Mouse (Mus musculus) intestine, embryonic 15.5 days (tissue): Measurements from ENCODE around the gene Ric8b. TPM values are rescaled to one million over a fixed set of nuclear protein-coding genes. Genes with fewer than 3 reads are reported as not detected.
A peak's percentile ranks its signal among the peaks of the same experiment; 100 is the strongest.

Experiments
- ATAC-seq: fragments of 200-750 bp; cut with Nextera tagmentation; 2 replicates; pipeline ENCODE4 v1.8.0; 2017; ENCODE audit warnings: moderate TSS enrichment, moderate library complexity
- H3K27ac ChIP-seq: fragments of 300-500 bp; sonication (generic); 2 replicates; pipeline ENCODE4 v1.5.1; 2015; ENCODE audit warnings: mild to moderate bottlenecking, inconsistent platforms
- H3K27me3 ChIP-seq: fragments of 300-500 bp; sonication (generic); replicated peaks from 2 replicates; pipeline ENCODE4 v1.6.1; 2015; ENCODE audit warnings: inconsistent platforms
- H3K36me3 ChIP-seq: fragments of 300-500 bp; sonication (generic); 2 replicates; pipeline ENCODE4 v1.6.1; 2015; ENCODE audit warnings: inconsistent platforms
- H3K4me1 ChIP-seq: fragments of 300-500 bp; sonication (generic); replicated peaks from 2 replicates; pipeline ENCODE4 v1.6.1; 2015; ENCODE audit warnings: inconsistent platforms
- H3K4me2 ChIP-seq: fragments of 300-500 bp; sonication (generic); replicated peaks from 2 replicates; pipeline ENCODE4 v1.6.1; 2015; ENCODE audit warnings: mild to moderate bottlenecking, inconsistent platforms
- H3K4me3 ChIP-seq: fragments of 300-500 bp; sonication (generic); replicated peaks from 2 replicates; pipeline ENCODE4 v1.5.1; 2015; ENCODE audit warnings: inconsistent platforms
- H3K9ac ChIP-seq: fragments of 300-500 bp; sonication (generic); 2 replicates; pipeline ENCODE4 v1.6.1; 2015; ENCODE audit warnings: inconsistent platforms
- H3K9me3 ChIP-seq: fragments of 300-500 bp; sonication (generic); 2 replicates; pipeline ENCODE4 v1.6.1; 2016; ENCODE audit warnings: inconsistent platforms
- WGBS: fragments of 180-500 bp; shearing (Covaris S2); methylation state at CpG from one replicate; pipeline ENCODE4 v1.1.7; 2015; 5-methylcytosine and 5-hydroxymethylcytosine counted together
- polyA plus RNA-seq: library from polyadenylated mRNA; unstranded; fragments of >200 nt; fragmentation: Nextera tagmentation; extraction: Ambion mirVana; gene quantifications from 2 replicates; pipeline ENCODE4 v1.2.1, GENCODE M21; 2015

Ric8b gene
- polyA plus RNA-seq, 1 experiment from 2014 or later, result 18.0 TPM

DNA sequence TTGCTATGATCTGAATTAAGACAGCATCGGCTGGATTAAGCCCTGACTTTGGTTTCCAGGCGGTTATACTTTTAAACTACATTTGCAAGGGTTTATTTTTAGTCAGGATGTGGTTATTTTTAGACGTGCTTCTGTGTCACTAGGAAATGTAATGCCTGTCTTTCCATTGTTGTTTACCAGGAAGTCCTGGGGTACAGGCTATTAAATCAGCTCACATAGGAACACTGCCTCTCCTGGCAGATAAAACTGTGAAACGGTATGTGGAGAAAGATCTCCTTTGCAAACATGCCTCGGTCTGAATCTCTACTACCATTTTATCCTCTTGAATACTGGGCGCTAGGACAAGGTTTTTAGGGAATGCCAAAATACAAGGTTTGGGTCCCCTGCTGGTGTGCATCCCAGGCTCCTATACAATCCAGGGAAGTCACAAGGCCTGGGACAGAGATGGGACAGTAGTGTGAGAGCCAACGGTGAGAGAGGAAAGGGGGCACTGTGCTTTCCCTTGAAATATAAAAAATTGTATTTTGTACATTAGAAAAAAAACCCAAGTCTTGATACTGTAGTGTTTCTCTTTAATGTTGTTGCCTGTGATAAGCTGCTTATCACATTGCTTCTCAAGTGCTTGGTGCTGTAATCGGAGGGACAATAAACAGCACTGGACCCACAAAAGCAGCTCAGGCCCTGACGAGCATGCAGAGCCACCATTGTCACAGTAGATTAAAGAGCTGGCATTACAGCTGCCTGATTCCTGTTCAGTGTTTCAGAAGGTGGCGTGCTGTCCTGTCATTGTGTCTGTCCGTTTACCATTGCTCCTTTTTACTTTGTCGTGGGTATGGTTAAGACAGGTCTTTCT is 51.7 kb downstream of the Ric8b start:
- Histone ChIP-seq H3K4me2 (no peak overlapping the region; the same call in 1 of the 2 replicates), H3K27ac (no peak overlapping the region), H3K9ac (no peak overlapping the region), H3K4me1 (peaks cover 3% of the 10 kb centered on the region; the same call in 1 of the 2 replicates), H3K4me3 (no peak overlapping the region), H3K9me3 (no peaks in the 10 kb centered on the region), H3K36me3 (peaks cover 13% of the 10 kb centered on the region; the same call in 1 of the 2 replicates), H3K27me3 (no peaks in the 10 kb centered on the region)
- ATAC-seq, result 0 out of 2 replicates have a peak, but pooled peaks have one; percentile 36
- 43% methylated on average over 12 of the region's 12 CpGs for WGBS

DNA sequence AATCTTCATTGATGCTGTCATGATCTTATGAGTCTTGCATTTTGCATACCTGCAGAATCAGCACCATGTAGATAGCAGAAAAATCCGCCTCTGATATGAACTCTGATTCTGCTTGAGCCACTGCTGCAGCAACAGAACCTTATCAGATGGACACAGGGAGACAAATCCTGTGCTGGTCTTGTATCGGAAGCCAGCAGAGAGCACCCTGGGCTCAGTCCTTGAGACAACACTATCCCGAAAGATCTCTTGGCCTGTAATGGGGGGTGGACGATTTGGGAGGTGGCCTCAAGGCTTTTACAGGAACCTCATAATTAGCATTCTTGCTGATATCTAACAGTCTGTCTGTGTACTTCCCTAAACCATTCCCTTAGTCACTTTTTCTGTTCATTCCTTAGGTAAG is 57.8 kb downstream of the Ric8b start:
- Histone ChIP-seq H3K9me3 (no peaks in the 10 kb centered on the region), H3K27ac (no peak overlapping the region), H3K9ac (no peak overlapping the region), H3K36me3 (peaks cover 10% of the 10 kb centered on the region; the same call in 1 of the 2 replicates), H3K4me3 (no peak overlapping the region), H3K4me2 (no peak overlapping the region), H3K4me1 (no peaks in the 10 kb centered on the region), H3K27me3 (no peaks in the 10 kb centered on the region)
- WGBS, result 86% methylated on average over 4 of the region's 4 CpGs
- no peak for ATAC-seq

DNA sequence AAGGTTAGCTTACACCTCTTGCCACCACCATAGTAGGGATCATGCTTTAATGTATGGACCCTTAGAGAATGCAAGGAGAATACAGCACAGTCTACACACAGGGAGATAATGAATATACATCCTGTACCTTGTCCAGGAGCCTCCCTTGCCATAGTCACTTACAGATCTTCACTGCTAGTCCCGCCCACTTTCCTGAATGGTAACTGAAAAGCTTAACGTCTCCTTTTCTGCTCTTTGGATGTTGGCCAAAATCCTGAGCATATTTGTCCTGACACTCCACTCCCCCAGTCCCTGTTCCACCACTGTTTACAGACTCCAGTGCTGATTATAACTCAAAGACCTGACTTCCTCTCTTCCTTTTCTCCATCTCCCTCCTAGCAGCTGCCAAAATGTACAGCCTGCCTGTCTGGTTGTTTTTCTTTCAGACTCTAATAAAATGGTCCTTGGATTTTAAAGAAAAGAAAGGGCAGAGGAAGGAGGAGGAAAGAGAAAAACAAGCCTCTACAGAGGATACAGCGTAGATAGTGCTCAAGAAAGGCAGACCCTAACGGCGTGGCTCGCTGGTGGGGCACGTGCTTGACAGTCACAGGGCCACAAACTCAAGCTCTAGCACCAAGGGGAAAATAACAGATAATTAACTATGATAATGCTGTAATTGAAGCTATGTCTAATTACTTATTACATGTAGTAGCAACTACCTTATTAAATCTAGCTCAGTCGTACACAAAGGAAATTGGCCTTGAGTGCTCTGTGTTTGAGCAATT is 59.4 kb downstream of the Ric8b start:
- no peaks in the 10 kb centered on the region for H3K9me3 ChIP-seq
- no peak overlapping the region for H3K9ac ChIP-seq
- H3K4me3 ChIP-seq, result no peak overlapping the region
- 0 out of 2 replicates have a peak overlapping the region, but pooled peaks have one; percentile 38 for H3K27ac ChIP-seq
- H3K36me3 ChIP-seq, result peaks cover 2% of the 10 kb centered on the region; the same call in 1 of the 2 replicates
- ATAC-seq, result peak; percentile 73
- 31% methylated on average over 8 of the region's 8 CpGs for WGBS
- no peaks in the 10 kb centered on the region for H3K27me3 ChIP-seq
- H3K4me2 ChIP-seq, result no peak overlapping the region
- no peaks in the 10 kb centered on the region for H3K4me1 ChIP-seq

DNA sequence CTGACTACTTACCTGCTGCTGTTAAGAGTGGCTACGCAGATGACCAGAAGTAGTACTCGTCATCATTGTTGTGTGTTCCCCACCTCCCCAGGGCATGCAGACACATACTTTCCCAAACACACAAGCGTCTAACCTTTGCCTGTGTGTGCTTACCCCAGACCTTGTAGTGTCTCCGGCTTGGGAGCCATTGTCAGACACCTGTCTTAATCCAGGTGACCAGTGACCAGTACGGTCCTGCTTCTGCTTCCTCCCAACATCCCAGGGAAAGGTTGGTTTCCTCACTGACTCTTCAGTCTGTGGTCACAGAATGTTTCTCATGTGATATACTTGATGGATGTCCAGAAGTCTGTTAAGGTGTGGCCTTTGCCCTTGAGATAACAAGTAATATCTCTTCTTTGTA is 62.9 kb downstream of the Ric8b start:
- H3K4me2 ChIP-seq, result no peak overlapping the region
- no peaks in the 10 kb centered on the region for H3K9me3 ChIP-seq
- H3K27me3 ChIP-seq, result no peaks in the 10 kb centered on the region
- peaks cover 12% of the 10 kb centered on the region; the same call in 1 of the 2 replicates for H3K36me3 ChIP-seq
- 94% methylated on average over 5 of the region's 5 CpGs for WGBS
- no peak overlapping the region for H3K9ac ChIP-seq
- no peak overlapping the region for H3K4me3 ChIP-seq
- no peaks in the 10 kb centered on the region for H3K4me1 ChIP-seq
- ATAC-seq, result no peak
- H3K27ac ChIP-seq, result no peak overlapping the region

DNA sequence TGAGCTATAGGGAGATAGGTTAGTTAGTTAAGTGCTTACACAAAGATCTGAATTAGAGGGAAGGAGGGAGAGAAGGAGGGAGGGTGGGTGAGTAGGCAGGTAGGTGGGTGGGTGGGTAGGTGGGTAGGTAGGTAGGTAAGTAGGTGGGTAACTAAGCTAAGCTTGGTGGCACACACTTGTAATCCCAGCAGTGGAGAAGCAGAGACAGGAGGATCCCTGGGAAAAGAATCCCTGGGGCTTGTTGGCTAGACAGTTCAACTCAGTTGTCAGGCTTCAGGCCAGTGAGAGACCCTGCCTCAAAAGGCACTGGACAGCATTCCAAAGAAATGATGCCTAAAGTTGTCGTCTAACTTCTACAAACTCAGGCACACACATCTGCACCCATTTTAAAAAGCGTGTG is 64.0 kb downstream of the Ric8b start:
- WGBS, result 91% methylated on average over 2 of the region's 2 CpGs
- H3K36me3 ChIP-seq, result peaks cover 12% of the 10 kb centered on the region; the same call in 1 of the 2 replicates
- H3K4me3 ChIP-seq, result no peak overlapping the region
- no peak overlapping the region for H3K9ac ChIP-seq
- no peaks in the 10 kb centered on the region for H3K9me3 ChIP-seq
- no peak overlapping the region for H3K27ac ChIP-seq
- H3K4me2 ChIP-seq, result no peak overlapping the region
- no peak for ATAC-seq
- H3K4me1 ChIP-seq, result no peaks in the 10 kb centered on the region
- no peaks in the 10 kb centered on the region for H3K27me3 ChIP-seq

DNA sequence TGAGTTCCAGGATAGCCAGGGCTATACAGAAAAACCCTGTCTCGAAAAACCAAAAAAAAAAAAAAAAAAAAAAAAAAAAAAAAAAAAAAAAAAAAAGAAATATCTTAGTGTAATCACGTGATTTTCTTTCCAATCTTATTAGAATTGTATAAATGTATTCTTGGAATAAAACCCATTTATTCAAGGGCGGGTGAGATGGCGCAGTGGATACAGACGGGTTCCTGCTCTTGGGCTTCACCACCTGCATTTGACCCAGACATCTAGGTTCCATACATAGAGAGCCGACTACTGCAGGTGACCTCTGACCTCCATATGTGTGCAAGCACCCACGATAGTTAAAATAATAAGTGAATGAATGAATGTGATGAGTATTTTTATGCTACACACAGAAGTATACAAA is 65.3 kb downstream of the Ric8b start:
- 86% methylated on average over 7 of the region's 7 CpGs for WGBS
- Histone ChIP-seq H3K9me3 (no peaks in the 10 kb centered on the region), H3K4me1 (no peaks in the 10 kb centered on the region), H3K27me3 (no peaks in the 10 kb centered on the region), H3K4me2 (no peak overlapping the region), H3K36me3 (peaks cover 16% of the 10 kb centered on the region; the same call in 1 of the 2 replicates), H3K27ac (no peak overlapping the region), H3K9ac (no peak overlapping the region), H3K4me3 (no peak overlapping the region)
- ATAC-seq, result no peak

DNA sequence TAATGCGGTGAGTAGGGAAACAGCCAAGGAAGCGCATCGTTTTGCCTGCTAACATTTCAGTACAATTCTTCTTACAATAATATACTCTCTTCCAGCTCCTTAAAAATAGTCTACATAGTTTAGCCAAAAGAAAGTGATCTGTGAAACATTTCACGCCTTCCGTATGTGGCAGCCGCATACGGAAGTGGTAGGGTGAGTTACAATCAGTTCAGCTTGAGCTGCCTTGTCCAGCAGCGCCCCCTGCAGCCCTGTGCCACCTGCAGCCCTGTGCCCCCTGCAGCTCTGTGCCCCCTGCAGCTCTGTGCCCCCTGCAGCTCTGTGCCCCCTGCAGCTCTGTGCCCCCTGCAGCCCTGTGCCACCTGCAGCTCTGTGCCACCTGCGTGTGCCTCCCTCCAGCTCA is 68.5 kb downstream of the Ric8b start:
- ATAC-seq, result no peak
- Histone ChIP-seq H3K4me2 (no peak overlapping the region), H3K9ac (no peak overlapping the region), H3K4me3 (no peak overlapping the region), H3K36me3 (peaks cover 16% of the 10 kb centered on the region; the same call in 1 of the 2 replicates), H3K4me1 (no peaks in the 10 kb centered on the region), H3K27me3 (no peaks in the 10 kb centered on the region), H3K27ac (no peak overlapping the region), H3K9me3 (no peaks in the 10 kb centered on the region)
- WGBS, result 77% methylated on average over 9 of the region's 9 CpGs

DNA sequence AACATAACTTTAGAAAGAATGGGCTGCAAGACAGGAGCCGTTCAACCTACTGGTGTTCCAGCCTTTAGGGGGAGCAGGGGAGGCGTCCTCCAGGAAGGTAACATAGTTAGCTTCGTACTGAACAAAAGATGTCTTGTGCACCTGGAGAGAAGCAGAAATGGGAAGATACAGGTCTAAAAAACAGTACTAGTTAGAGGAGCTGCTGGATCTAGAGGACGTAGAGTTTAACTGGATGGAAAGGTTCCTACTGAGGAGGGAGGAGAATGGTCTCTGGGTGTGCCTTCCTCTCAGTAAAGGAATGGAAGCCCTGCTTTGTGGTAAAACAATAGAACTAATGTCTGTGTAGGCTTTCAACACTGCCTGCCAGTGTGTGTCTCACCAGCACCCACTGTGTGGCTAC is 70.2 kb downstream of the Ric8b start:
- Histone ChIP-seq H3K4me1 (no peaks in the 10 kb centered on the region), H3K27ac (no peak overlapping the region), H3K27me3 (no peaks in the 10 kb centered on the region), H3K9me3 (no peaks in the 10 kb centered on the region), H3K4me2 (no peak overlapping the region), H3K9ac (no peak overlapping the region), H3K36me3 (peaks cover 12% of the 10 kb centered on the region; the same call in 1 of the 2 replicates), H3K4me3 (no peak overlapping the region)
- no peak for ATAC-seq
- 76% methylated on average over 4 of the region's 4 CpGs for WGBS

DNA sequence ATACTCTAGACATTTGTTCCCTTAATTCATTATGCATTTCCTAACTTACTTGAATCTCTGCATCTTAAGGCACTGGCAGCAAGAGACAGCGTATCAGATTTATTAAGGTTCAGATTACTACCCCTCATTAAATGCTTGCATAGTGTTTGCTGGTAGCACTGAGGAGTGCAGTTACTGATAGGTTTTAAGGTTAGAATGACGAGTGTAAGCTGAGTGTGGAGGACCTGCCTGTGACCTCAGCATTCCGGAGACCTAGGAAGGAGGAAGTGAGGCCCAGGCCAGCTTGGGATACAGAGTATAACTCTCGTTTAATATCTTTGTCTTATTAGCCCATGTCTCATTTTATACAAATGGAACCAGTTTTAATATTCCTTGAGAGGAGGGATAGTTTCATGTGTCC is 71.2 kb downstream of the Ric8b start:
- no peak overlapping the region for H3K27ac ChIP-seq
- H3K27me3 ChIP-seq, result no peaks in the 10 kb centered on the region
- no peaks in the 10 kb centered on the region for H3K9me3 ChIP-seq
- no peaks in the 10 kb centered on the region for H3K4me1 ChIP-seq
- no peak overlapping the region for H3K4me2 ChIP-seq
- H3K4me3 ChIP-seq, result no peak overlapping the region
- H3K9ac ChIP-seq, result no peak overlapping the region
- ATAC-seq, result no peak
- 68% methylated on average over 4 of the region's 4 CpGs for WGBS
- peaks cover 8% of the 10 kb centered on the region; the same call in 1 of the 2 replicates for H3K36me3 ChIP-seq

DNA sequence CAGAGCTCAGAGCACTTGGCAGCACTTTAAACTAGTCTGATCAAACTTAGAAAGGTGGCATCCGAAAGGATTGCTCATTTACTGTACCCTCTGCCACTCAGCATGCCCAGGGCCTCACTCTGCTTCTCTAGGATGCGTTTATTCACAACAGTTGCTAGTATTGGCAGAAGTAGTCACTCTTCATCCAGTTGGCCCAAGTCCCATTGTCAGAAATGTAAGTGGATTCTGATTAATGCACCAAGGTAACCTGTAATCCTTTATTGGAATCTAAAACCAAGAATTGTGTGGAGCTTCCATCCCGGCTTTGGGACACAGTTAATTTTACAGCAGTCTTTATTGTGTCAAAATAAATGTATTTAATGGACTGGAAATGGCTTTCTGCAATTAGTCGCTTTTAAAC is 76.9 kb downstream of the Ric8b start:
- Histone ChIP-seq H3K36me3 (no peaks in the 10 kb centered on the region), H3K4me1 (no peaks in the 10 kb centered on the region), H3K4me3 (no peak overlapping the region), H3K27me3 (no peaks in the 10 kb centered on the region), H3K27ac (no peak overlapping the region), H3K9me3 (no peaks in the 10 kb centered on the region), H3K9ac (no peak overlapping the region), H3K4me2 (no peak overlapping the region)
- ATAC-seq, result no peak
- WGBS, result 85% methylated on average over 4 of the region's 4 CpGs

DNA sequence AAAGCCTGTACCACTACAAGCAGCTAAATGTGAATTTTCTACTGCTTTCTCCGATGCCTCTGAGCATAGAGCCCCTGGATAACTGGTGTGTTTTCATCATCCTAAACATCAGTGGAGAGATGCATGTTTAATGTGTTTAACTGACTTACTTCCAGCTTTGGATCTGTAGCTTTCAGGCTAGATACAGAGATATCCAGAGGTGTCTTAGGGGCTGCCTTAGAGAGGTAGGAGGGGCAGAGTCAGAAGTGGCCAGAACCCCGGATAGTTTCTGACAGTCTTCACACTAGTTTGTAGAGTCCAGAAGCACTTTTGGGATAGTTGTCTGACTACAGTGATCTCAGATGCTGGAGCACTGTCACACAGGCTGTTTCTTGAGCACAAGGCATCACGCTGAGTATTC is 77.6 kb downstream of the Ric8b start:
- no peaks in the 10 kb centered on the region for H3K36me3 ChIP-seq
- H3K9ac ChIP-seq, result no peak overlapping the region
- H3K4me2 ChIP-seq, result no peak overlapping the region
- no peak overlapping the region for H3K27ac ChIP-seq
- no peaks in the 10 kb centered on the region for H3K4me1 ChIP-seq
- H3K4me3 ChIP-seq, result no peak overlapping the region
- no peaks in the 10 kb centered on the region for H3K27me3 ChIP-seq
- H3K9me3 ChIP-seq, result no peaks in the 10 kb centered on the region
- ATAC-seq, result no peak
- WGBS, result 90% methylated on average over 3 of the region's 3 CpGs

DNA sequence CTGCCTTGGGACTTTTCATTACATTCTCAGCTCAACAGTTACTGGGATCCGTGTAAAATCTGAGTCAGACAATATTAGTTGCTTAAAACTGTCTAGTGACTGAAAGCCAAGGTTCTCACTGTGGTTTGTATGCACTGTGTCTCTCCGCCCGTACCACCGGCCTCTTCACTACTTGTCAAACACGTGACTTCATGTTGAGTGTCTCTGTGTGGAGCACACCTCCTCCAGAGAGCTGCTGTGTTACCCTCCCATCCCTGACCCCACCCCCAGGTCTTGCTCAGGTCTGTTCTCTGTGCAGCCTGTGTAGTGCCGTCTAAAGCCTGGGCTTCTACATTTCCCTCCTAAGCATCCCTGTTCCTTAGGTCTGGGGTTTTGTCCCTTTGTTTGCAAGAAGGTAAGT is 79.0 kb downstream of the Ric8b start:
- Histone ChIP-seq H3K4me1 (no peaks in the 10 kb centered on the region), H3K9ac (no peak overlapping the region), H3K27me3 (no peaks in the 10 kb centered on the region), H3K27ac (no peak overlapping the region), H3K36me3 (no peaks in the 10 kb centered on the region), H3K4me2 (no peak overlapping the region), H3K4me3 (no peak overlapping the region), H3K9me3 (no peaks in the 10 kb centered on the region)
- ATAC-seq, result no peak
- 76% methylated on average over 6 of the region's 6 CpGs for WGBS
